Mouse (Mus musculus) CD8-positive naive resting alpha-beta T cell, adult 2 months (primary cell): Measurements from ENCODE around the gene Eml1.

ENCODE experiments used
- DNase-seq, 2 experiments: peaks; one replicate each; pipeline ENCODE4 v3.0.0; 2022; ENCODE audit warnings: low read depth in 2 of 2, low spot score in 2 of 2

The Eml1 gene

DNA sequence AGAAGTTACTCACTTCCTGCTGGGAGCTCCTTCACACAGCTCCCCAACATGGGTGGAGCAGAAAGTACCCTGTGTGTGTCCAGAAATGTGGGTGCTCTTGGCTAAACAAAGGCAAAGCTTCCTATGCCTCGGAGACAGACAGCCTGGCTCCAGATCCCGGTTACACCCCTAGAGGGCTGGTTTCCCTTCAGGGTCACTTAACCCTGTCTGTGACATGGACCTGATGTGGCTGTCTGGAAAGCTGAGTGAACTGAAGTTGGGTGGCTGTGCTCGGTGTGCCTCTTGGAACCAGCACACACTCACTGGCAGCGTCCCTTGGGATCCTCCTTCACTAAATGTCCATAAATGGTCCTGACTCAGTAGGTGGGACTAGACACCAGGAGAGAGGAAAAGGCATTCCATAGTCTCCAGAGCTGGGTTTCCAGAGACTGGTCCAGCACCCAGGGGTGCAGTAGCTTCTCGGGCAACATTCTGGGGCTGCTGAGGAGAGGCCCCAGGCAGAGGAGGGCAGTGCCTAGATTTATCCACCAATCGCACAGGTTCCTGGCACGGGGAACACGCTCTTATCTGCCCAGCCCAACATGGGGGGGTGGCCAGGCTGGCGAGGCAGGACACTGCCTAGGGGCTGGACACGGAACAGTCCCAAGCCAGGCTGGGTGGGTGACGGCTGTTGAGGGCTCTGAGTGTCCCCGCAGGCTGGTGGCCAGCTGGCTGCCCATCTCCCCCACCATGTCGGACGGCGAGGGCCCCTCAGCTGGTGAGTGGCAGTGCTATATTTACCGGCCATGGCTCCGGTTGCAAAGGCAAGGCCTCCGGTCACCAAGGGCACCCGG lies at the start of gene Eml1:
Gene Eml1 (plus strand): TSS at position 362 of the 833 bp plus-strand sequence.
- DNase-seq: no peak

DNA sequence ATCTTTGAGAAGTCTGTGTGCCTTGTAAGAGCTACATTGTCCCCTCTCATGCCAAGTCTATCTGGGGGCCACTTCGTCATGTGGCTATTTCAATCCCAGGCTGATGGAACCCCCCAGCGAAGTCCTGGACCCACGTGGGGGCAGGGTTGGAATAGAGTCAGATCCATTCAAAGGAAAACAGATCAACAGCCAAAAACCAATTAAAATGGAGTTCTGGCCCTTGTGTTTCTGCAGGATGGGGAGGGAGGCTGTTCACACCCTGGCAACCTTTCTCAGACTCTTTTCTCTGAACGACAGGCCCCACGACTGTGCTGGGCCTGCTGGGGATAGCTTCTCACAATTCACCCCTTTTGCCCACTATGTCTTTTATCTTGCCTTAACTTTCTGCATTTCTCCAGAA lies 44.4 kb upstream of the Eml1 start:
- no peak for DNase-seq

DNA sequence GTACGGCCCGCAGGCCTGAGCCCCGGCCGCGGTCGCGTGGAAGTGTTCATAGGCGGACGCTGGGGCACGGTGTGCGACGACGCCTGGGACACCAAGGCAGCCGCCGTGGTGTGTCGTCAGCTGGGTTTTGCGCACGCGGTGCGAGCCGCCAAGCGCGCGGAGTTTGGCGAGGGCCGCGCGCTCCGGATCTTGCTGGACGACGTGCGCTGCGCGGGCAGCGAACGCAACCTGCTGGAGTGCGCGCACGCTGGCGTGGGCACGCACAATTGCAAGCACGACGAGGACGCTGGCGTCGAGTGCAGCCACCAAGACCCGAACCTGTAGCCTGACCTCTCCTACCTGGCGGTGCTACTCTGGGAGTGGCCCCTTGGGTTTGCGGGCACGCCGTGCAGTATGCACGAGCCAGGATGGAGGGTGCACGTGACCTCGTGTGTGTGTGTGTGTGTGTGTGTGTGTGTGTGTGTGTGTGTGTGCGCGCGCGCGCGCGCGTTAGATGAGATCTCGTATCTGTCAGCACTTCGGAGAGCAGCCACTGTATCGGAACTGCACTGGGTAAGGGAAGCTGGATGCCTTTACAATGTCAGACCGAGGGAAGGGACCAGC lies 42.8 kb upstream of the Eml1 start:
- DNase-seq: no peak

DNA sequence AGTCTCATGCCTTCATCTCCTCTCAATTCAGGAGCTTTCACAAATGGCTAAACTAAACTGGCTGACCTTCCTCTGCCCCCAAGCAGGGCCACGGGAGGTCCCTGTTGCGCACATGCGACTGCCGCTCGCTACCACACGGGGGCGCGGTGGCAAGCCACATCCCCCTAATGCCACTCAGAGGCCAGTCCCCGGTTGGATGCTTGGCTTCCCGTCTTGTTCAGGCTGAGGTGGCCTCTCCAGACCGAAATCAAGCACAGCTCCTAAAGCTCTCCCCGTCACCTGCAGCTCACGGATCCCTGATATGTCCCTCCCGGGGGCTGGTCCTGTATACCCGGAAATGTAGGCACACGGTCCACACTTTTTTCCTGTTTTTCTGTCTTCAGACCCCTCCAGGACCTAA lies 37.7 kb upstream of the Eml1 start:
- DNase-seq: peak; percentile 62 to 66

DNA sequence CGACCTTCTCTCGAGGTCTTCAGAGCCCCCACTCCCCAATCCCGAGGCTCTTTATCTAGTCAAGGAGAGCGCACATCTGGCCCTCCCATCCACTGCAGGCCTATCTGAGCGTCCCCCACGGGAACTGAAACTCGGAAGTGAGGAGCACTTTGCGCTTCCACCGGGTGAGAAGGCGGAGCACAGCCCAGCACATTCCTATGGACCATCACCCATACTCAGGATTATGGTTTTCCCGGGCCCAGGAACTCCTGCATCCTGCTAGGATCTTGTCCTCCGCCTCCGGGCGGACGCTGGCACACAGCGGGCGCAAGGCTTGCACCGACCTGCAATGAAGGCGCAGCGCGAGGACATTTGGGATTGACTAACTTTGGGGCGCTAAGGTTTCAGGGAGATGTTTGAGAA lies 37.3 kb upstream of the Eml1 start:
- peak in 1 of 2 experiments; percentile 30 for DNase-seq

DNA sequence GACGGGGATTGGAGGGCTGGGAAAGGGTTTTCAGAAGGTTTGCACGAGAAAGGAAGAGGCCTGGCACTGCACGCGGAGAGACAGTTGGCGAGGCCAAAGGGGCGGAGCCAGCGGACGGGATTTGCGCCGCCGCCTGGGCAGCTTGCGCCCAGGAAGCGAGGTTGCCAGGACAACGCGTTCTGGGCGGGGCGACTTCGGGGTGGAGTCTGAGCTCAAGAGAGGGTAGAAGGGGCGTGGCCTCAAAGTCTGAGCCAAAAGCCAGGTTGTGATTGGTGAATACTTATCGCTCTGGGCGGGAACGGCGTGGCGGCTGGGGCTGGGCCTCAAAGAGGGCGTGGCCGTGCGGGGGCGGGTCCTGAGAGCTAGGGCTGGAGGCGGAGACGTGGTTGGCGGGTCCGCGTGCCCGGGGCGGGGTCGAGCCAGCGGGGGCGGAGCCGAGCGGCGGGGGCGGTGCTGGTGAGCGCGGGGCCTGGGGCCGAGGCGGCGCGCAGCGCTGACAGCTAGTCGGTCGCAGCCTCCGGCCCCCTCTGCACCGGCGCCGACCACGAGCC lies 36.8 kb upstream of the Eml1 start, which contains the start of gene Cyp46a1:
Gene Cyp46a1 (plus strand): TSS at position 487 of the 551 bp plus-strand sequence.
- peak; percentile 83 to 91 for DNase-seq

DNA sequence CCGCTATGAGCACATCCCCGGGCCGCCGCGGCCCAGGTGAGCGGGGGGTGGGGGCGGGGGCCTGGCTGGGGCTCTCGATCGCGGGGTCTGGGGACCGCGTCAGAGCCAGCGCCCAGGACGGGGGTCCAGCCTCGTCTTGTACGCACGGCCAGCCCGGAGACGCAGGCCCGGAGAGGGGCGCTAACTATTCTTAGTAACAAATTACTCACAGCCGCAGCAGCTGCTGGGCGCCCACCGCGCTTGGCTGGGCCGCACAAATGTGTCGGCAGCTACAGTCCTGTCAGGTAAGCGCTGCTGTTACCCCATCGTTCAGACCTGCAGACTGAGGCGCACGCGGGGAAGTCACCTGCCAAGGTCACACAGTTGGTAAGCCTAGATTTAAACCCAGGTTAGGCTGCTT lies 36.2 kb upstream of the Eml1 start:
- DNase-seq: no peak

DNA sequence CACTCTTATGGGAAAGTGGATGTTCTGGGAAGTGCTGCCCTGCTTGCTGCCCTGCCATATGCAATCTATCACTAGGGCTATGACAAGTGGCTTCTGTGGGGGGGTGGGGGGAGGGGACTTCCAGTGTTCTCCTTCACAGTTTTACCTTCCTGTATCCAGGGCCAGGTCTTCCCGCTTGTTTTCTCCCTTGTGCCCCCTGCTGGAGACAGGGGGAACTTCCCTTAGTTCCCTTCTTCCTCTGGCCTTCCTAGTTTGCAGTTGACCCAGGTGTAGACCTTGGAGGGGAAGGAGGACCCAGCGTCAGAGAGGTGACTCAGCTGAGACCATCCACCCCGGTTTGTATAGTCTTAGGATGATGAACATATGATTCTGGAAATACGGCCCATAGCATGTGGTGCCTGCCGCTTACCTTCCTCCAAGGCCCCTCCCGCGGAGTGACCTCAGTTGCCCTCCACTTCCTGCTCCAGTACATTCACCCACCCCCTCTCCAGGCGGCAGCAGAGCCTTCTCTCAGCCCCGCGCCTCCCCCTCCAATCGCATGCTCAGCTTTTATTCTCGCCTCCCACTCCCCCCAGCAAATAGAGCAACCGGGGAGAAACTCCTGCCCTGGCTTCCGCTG lies 32.1 kb upstream of the Eml1 start:
- no peak for DNase-seq

DNA sequence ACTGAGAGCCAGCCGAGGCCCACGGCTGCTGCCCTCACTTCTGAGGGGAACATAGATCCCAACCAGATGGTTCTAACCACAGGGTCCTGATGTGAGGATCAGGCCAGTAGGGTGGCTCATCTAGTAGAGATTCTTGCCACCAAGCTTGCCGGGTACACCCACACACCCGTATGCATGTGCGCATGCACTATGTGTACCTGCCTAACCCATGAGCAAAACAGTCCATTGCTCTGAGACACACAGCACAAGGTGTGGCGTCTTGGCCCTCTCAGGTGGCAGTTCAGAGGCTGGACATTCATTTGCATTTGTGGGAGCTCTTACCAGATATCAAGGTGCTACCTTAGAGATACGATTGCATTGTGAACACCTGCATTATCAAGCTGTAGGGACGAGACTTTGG lies 22.6 kb upstream of the Eml1 start:
- no peak for DNase-seq

DNA sequence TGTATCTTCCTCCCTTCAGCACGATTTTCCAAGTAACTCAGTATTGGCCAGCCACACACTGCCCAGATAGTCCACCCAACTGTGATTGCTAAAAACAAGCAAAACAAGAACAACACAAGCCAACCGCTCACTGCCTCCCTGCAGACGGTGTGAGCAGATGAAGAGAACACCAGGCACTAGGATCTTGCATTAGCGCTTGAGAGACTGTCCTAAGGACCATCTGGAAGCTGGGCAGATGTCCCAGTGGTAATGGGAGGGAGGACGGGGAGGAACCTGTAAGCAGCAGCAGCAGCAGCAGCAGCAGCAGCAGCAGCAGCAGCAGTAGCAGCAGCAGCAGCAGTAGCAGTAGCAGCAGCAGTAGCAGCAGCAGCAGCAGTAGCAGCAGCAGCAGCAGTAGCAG lies 21.7 kb upstream of the Eml1 start:
- DNase-seq: no peak

DNA sequence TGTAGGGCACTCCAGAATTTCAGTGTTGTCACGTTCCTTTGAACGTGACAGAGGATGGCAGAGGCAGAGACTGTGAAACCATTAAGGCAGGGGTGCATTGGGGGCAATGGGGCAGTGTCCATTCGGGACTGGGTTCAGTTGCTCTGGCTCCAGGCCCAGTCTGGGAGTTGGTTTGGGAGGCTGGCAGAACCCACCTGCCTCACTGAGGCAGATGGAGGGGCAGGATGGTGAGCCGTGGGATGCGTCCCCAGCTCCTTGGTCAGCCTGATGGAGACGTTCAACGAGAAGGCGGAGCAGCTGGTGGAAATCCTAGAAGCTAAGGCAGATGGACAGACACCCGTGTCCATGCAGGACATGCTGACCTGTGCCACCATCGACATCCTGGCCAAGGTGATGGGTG lies 19.8 kb upstream of the Eml1 start:
- no peak for DNase-seq

DNA sequence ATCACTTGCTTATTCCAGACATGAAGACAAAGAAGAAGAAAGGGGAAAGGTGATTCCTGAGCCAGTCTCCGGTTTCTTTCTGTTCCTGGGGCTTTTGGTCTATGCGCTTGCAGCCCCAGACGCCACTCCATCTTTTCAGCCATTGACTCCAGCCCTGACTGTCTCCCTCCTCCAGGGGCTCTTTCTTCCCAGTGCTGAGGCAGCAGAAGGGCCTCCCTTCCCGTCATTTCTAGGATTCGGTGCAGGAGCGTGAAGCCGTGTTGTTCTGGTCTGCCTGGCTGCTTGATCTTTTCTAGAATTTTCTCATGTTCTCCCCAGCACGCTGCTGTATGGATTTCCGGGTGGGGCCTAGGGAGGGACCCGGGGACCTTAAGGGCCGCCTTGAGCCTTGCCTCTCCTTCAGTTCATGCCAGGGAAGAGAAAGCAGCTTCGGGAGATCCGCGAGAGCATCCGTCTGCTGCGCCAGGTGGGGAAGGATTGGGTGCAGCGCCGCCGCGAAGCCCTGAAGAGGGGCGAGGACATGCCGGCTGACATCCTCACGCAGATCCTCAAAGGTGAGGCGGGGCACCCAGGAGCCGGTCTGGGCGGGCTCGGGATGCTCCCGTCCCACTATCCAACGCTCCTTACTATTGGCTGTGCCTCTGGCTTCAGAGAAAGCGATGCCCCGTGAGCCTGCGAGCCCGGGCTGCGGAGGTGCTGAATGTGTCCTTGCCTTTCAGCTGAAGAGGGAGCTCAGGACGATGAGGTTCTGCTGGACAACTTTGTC lies 18.2 kb upstream of the Eml1 start:
- DNase-seq: no peak

DNA sequence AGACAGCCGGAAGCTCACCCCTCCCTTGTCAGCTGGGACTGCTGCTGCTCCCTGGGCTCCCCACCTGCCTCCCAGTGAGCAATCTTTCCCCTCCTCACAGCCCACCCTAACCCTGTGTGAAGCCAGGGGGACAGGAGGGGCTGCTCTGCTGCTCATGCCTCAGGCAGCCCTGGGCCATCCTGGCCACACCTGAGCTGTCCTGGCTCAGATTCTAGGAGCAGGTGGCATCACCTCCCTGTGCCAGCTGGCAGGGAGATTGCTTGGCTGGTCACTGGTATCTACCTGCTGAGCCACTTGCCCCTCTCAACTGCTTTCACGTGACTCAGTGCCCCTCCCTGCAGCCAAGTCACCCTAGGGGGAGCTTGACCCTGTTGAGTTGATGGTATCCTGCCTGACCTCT lies 16.5 kb upstream of the Eml1 start:
- DNase-seq: no peak

DNA sequence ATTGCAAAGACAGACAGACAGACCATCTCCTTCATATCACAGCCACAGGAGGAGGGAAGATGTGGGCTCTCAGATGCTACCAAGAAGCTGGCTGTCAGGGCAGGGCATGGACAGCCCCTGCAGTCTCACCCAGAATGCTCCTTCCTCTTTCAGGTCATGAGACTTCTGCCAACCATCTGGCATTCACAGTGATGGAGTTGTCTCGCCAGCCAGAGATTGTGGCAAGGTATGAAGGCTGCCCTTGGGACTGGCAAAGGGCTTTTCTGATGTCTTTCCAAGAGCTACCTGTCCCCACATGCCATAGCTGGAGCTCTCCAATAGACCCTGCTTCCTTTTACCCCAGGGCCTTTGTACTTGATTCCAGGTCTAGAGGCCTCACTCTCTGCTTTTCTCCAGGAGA lies 15.5 kb upstream of the Eml1 start:
- no peak for DNase-seq

DNA sequence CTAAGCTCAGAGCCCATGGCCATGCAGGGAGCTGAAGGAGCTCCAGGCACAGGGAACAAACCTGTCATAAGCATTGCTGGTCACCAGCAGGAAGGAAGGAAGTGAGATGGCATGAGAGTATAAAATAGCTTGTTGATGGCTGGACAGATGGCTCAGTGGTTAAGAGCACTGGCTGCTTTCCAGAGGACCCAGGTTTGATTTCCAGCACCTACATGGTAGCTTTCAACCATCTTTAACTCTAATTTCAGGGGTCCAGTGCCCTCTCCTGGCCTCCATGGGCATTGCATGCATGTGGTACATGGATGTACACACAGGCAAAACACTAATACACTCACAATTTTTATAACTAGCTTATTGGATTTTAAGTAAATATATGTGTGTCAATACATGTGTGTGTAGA lies 14.8 kb upstream of the Eml1 start:
- no peak for DNase-seq

DNA sequence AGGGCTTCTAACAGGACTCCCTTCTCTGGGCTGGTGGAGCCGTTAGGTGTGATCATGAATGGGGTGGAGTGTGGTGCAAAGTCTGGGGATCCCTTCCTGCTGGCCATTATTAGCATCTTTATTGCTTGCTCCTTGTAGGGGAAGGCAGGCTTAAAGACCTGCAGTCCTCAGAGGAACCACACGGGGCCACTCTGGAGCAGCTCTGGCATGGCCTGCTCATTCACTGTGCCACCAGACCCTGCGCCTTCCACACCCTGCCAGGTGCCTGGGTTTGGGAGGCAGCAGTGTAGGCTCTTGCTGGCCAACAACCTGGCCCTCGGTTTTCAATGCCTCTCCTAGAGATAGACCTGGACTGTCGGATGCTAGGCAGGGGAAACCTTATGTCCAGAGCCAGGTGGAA lies 7.0 kb upstream of the Eml1 start:
- DNase-seq: no peak

DNA sequence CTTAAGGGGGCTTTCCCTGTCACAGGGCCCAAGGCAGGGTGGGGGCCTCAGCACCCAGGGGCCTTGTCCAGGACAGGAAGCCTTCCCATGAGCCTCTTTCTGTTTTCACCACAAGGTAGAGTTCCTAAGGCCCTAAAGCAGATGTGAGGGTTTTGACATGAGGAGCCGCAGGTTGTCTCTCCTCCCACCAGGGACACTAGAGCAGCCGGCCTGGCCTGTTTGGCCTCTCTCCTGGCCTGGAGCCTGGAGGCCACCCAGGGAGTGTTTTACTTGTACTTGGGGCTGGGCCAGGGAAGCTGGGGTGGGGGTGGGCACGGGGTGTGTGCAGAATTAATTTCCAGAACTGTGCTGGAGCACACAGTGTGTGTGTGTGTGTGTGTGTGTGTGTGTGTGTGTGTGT lies 5.4 kb upstream of the Eml1 start:
- no peak for DNase-seq

DNA sequence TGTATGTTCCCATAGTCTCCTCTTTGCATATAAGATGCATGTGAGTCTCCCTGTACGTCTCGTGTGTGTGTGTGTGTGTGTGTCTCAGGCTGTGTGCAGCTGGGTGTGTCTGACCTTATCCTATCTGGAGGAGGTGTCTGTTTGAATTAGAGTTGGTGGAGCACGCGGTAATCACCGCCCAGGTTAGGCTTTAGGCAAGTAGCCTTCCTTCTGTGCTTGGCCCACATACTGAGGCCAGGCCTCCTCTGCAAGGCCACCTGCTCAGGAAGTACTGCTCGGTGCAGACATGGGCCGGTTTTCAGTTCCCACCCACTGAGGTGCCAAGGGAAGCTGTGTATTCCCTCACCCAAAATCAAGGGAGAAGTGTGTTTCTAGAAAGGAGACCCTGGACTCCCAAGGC lies 4.9 kb upstream of the Eml1 start:
- DNase-seq: no peak

DNA sequence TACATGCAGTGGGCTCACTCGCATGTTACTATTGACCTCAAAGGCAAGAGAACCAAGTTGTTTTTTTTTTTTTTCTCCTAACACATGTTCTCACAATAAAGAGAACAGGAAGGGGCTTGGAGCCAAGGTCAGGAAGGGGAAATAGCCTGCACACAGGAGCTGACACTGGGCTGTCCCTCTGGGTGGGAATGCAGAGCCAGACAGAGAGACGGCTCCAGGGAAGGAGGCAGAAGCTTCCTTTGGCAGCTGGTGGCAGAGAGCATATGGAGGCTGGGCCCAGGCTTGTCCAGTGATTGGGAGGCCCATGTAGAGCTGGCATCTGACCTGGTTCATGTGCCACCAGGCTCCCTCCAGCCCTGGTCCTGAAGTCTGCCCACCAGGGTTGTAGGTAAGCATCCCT lies 2.8 kb upstream of the Eml1 start:
- no peak for DNase-seq

DNA sequence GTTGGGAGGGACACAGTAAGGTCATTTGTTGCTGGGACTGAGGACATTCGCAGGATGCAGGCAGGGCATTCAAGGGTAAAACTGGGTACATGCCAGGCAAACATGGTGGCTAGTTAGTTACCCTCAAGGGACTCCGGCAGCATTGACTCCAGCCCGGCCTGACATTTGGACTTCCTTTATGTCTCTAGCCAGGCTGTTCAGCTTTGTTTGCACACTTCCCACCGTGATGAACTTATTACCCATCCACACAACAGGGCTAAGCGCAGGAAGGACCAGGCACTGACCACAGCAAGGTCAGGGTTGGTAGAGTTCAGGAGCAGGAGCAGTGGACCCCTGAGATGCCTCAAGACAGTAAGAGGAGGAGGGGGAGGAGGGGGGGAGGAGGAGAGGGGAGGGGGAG lies 1.8 kb upstream of the Eml1 start:
- no peak for DNase-seq

DNA sequence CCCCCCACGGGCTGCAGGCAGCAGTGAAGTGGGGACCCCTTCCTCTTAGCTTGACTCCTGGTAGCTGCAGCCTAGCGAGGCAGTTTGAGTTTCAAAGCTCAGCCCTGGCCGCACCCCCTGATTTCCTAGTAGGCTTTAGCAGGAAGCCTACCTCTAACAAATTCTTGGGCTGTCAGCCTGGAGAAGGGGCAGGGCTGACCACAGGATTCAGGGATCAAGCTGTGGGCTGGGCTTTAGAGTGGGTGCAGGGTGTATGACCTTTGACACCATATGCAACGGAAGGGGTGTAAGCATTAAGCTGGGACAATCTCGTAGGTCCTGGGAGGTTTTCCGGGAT lies 640 bp downstream of the Eml1 start:
- no peak for DNase-seq

DNA sequence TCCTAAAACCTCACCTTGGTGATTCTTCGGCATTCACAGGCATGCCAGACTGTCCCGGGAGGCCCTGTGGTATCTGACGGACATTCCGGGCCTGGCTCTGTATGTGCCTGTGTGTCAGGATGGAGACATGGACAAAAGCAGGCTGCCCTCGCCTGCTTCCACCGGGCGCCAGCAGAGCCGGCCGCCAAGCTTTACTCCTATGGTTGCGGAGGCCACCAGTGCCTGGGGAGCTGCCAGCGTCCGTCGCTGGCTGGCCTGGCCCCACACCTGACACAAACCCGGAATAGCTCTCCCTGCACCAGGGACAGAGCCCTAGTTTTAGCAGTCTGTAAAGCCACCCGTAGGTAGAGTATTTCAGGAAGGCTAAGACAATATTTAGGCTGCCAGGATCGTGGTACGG lies 1.5 kb downstream of the Eml1 start:
- DNase-seq: no peak
